In genomic region chr2:92023362-92024273, GRCm38 (mm10) we compare ENCODE assay signal across 8 mouse cellular contexts. TPM values are rescaled to one million over a fixed set of nuclear protein-coding genes. Genes with fewer than 3 reads are reported as not detected.
DNase-seq lines count a peak whose midpoint lies in the region; ATAC-seq and TF ChIP-seq lines count a peak whose summit lies in the region.

No protein-coding gene starts in this region.

- H3K4me3 ChIP-seq in cerebellum, adult 2 months (replicated peaks; ENCODE audit: insufficient read depth, low read depth, low read length) = peak overlapping the region; percentile 20
- H3K4me3 ChIP-seq in embryonic facial prominence, embryonic 13.5 days = peak overlapping the region; percentile 66
- peak overlapping the region; percentile 68 for H3K4me3 ChIP-seq in heart, embryonic 16.5 days (ENCODE audit: low read length)
- peak overlapping the region; percentile 66 for H3K4me3 ChIP-seq in limb, embryonic 11.5 days (ENCODE audit: low read depth, low read length)
- peak overlapping the region; percentile 64 for H3K4me3 ChIP-seq in midbrain, embryonic 12.5 days

- no peaks in the 10 kb centered on the region for H3K36me3 ChIP-seq in embryonic facial prominence, embryonic 13.5 days
- H3K36me3 ChIP-seq in heart, embryonic 16.5 days (ENCODE audit: control insufficient read depth, insufficient read depth) = no peaks in the 10 kb centered on the region
- H3K36me3 ChIP-seq in limb, embryonic 11.5 days (ENCODE audit: control insufficient read depth, insufficient read depth, low read length) = no peaks in the 10 kb centered on the region
- no peaks in the 10 kb centered on the region for H3K36me3 ChIP-seq in midbrain, embryonic 12.5 days

- no peaks in the 10 kb centered on the region for H3K27me3 ChIP-seq in cerebellum, adult 2 months (ENCODE audit: control insufficient read depth, insufficient read depth, low read length)
- H3K27me3 ChIP-seq in embryonic facial prominence, embryonic 13.5 days = peaks cover 21% of the 10 kb centered on the region
- H3K27me3 ChIP-seq in heart, embryonic 16.5 days (ENCODE audit: control insufficient read depth, insufficient read depth, low read length) = peaks cover 6% of the 10 kb centered on the region; the same call in 1 of the 2 replicates
- peaks cover 18% of the 10 kb centered on the region for H3K27me3 ChIP-seq in limb, embryonic 11.5 days (ENCODE audit: control insufficient read depth, insufficient read depth, low read length)
- peaks cover 59% of the 10 kb centered on the region for H3K27me3 ChIP-seq in midbrain, embryonic 12.5 days

- peak; percentile 28 to 41 for DNase-seq in cerebellum, adult 2 months
- DNase-seq in cerebellum, adult 9-10 months = no peak
- DNase-seq in ES-CJ7 (ENCODE audit: low read depth, low spot score) = peak; percentile 44
- DNase-seq in limb, embryonic 11.5 days (ENCODE audit: low spot score) = peak; percentile 47
- no peak for DNase-seq in MN1 (ENCODE audit: low spot score)

- no peak for TF ChIP-seq POLR2A in cerebellum, adult 2 months (IDR thresholded peaks at IDR 0.05; ENCODE audit: borderline replicate concordance, insufficient read depth, low read length)

- TF ChIP-seq CTCF in cerebellum, adult 2 months (IDR thresholded peaks at IDR 0.05; ENCODE audit: borderline replicate concordance, insufficient read depth, low read depth, low read length) = peak; percentile 28; the same call in 1 of the 2 replicates

- H3K27ac ChIP-seq in cerebellum, adult 2 months (ENCODE audit: insufficient read depth, low read length) = no peak overlapping the region
- peak overlapping the region; percentile 67 for H3K27ac ChIP-seq in embryonic facial prominence, embryonic 13.5 days
- peak overlapping the region; percentile 58 for H3K27ac ChIP-seq in heart, embryonic 16.5 days (ENCODE audit: low read length)
- H3K27ac ChIP-seq in limb, embryonic 11.5 days (replicated peaks; ENCODE audit: low read depth, low read length) = no peak overlapping the region
- no peak overlapping the region for H3K27ac ChIP-seq in midbrain, embryonic 12.5 days (replicated peaks)

- peaks cover 3% of the 10 kb centered on the region; the same call in 1 of the 2 replicates for H3K4me1 ChIP-seq in cerebellum, adult 2 months (ENCODE audit: control insufficient read depth, insufficient read depth, low read length)
- peaks cover 33% of the 10 kb centered on the region for H3K4me1 ChIP-seq in embryonic facial prominence, embryonic 13.5 days
- H3K4me1 ChIP-seq in heart, embryonic 16.5 days (ENCODE audit: control insufficient read depth, insufficient read depth, low read length) = peaks cover 7% of the 10 kb centered on the region
- peaks cover 2% of the 10 kb centered on the region; the same call in 1 of the 2 replicates for H3K4me1 ChIP-seq in limb, embryonic 11.5 days (ENCODE audit: control insufficient read depth, insufficient read depth, low read length)
- H3K4me1 ChIP-seq in midbrain, embryonic 12.5 days = peaks cover 9% of the 10 kb centered on the region

- H3K9me3 ChIP-seq in embryonic facial prominence, embryonic 13.5 days = no peaks in the 10 kb centered on the region
- H3K9me3 ChIP-seq in heart, embryonic 16.5 days (replicated peaks; ENCODE audit: control insufficient read depth, low read length) = no peaks in the 10 kb centered on the region
- H3K9me3 ChIP-seq in limb, embryonic 11.5 days (ENCODE audit: control insufficient read depth, low read length) = no peaks in the 10 kb centered on the region
- H3K9me3 ChIP-seq in midbrain, embryonic 12.5 days = no peaks in the 10 kb centered on the region

- WGBS in cerebellum, adult 2 months = 7% methylated on average over 55 of the region's 56 CpGs
- WGBS in embryonic facial prominence, embryonic 13.5 days = 3% methylated on average over 56 of the region's 56 CpGs
- 3% methylated on average over 48 of the region's 56 CpGs for WGBS in heart, embryonic 16.5 days
- 9% methylated on average over 45 of the region's 56 CpGs for whole genome bisulfite sequencing in limb, embryonic 11.5 days
- 5% methylated on average over 52 of the region's 56 CpGs for WGBS in midbrain, embryonic 12.5 days

- peak overlapping the region; percentile 92 for H3K4me2 ChIP-seq in embryonic facial prominence, embryonic 13.5 days
- peak overlapping the region; percentile 93 for H3K4me2 ChIP-seq in heart, embryonic 16.5 days (ENCODE audit: low read depth, low read length)
- H3K4me2 ChIP-seq in limb, embryonic 11.5 days (ENCODE audit: low read depth, severe bottlenecking) = peak overlapping the region; percentile 98
- peak overlapping the region; percentile 99 for H3K4me2 ChIP-seq in midbrain, embryonic 12.5 days (replicated peaks)

- peak overlapping the region; percentile 79 for H3K9ac ChIP-seq in embryonic facial prominence, embryonic 13.5 days
- peak overlapping the region; percentile 72 for H3K9ac ChIP-seq in heart, embryonic 16.5 days (ENCODE audit: low read length)
- peak overlapping the region; percentile 45 for H3K9ac ChIP-seq in limb, embryonic 11.5 days (ENCODE audit: low read length)
- peak overlapping the region; percentile 58 for H3K9ac ChIP-seq in midbrain, embryonic 12.5 days (replicated peaks)

- peak; percentile 39; the same call in 1 of the 2 replicates for ATAC-seq in embryonic facial prominence, embryonic 13.5 days (ENCODE audit: insufficient number of reproducible peaks, insufficient read depth, low FRiP score, low TSS enrichment, low read depth)
- peak; percentile 29; the same call in 1 of the 2 replicates for ATAC-seq in heart, embryonic 16.5 days (replicated peaks; ENCODE audit: extremely low read depth, insufficient read depth, low FRiP score)
- no peak for ATAC-seq in limb, embryonic 11.5 days (ENCODE audit: insufficient number of reproducible peaks, low FRiP score, low TSS enrichment, low read depth)
- peak; percentile 34 for ATAC-seq in midbrain, embryonic 12.5 days (ENCODE audit: low FRiP score, low read depth)

RNA-seq across cellular contexts. Expression of gene Creb3l1, which starts 0.7 kb away (rescaled TPM):
- polyA plus RNA-seq in cerebellum, adult 2 months (2012; rRNA removed) = 1.3 and 1.7 TPM in 2 replicates
- 11.6 and 13.4 TPM in 2 replicates for polyA plus RNA-seq in embryonic facial prominence, embryonic 13.5 days (2015; fragmentation: Nextera tagmentation; extraction: Ambion mirVana)
- 7.2 and 8.4 TPM in 2 replicates for polyA plus RNA-seq in heart, embryonic 16.5 days (2015; fragmentation: Nextera tagmentation; extraction: Ambion mirVana)
- polyA plus RNA-seq in limb, embryonic 11.5 days (2014; fragmentation: Nextera tagmentation; extraction: Ambion mirVana) = 0.85 and 1.3 TPM in 2 replicates
- polyA plus RNA-seq in midbrain, embryonic 12.5 days (2016; fragmentation: Nextera tagmentation; extraction: Ambion mirVana) = 2.5 TPM in 2 replicates

RNA-seq across cellular contexts. Expression of gene Dgkz, which starts 48.0 kb away (rescaled TPM):
- polyA plus RNA-seq in cerebellum, adult 2 months (2012; rRNA removed) = 716 and 832 TPM in 2 replicates
- polyA plus RNA-seq in embryonic facial prominence, embryonic 13.5 days (2015; fragmentation: Nextera tagmentation; extraction: Ambion mirVana) = 34.2 and 41.9 TPM in 2 replicates
- 43.1 and 46.8 TPM in 2 replicates for polyA plus RNA-seq in heart, embryonic 16.5 days (2015; fragmentation: Nextera tagmentation; extraction: Ambion mirVana)
- polyA plus RNA-seq in limb, embryonic 11.5 days (2014; fragmentation: Nextera tagmentation; extraction: Ambion mirVana) = 36.9 and 37.6 TPM in 2 replicates
- polyA plus RNA-seq in midbrain, embryonic 12.5 days (2016; fragmentation: Nextera tagmentation; extraction: Ambion mirVana) = 24.5 and 26.1 TPM in 2 replicates

Comparison
In these comparisons a context has a peak if more than half of its experiments do, and no peak if none do; other contexts are left out.
1. DNase-seq: peak in cerebellum, adult 2 months (2 of 2), ES-CJ7 (single experiment) and limb, embryonic 11.5 days (single experiment); none in cerebellum, adult 9-10 months (single experiment) and MN1 (single experiment).
2. H3K27ac ChIP-seq: peak in embryonic facial prominence, embryonic 13.5 days (single experiment) and heart, embryonic 16.5 days (single experiment); none in cerebellum, adult 2 months (single experiment), limb, embryonic 11.5 days (single experiment) and midbrain, embryonic 12.5 days (single experiment).
3. RNA of gene Dgkz, which starts 48.0 kb away (polyA plus RNA-seq): 716 to 832 TPM in cerebellum, adult 2 months; 43.1 to 46.8 TPM in heart, embryonic 16.5 days, 36.9 to 37.6 TPM in limb, embryonic 11.5 days, 34.2 to 41.9 TPM in embryonic facial prominence, embryonic 13.5 days and 24.5 to 26.1 TPM in midbrain, embryonic 12.5 days; every median in the first group is over 10 times any median in the second.
4. Peak in every context shown above with its lines, with median percentiles within 50 percentile points of each other: H3K4me3 ChIP-seq, H3K4me2 ChIP-seq and H3K9ac ChIP-seq.